Mouse (Mus musculus): ENCODE measurements at regions not wholly inside any gene's neighbourhood (a gene's known extent, or its start where the extent isn't known, plus 50 kb on each side); places are given as distances from the start of the nearest gene placed in this dataset.

GRCm38 (mm10) chr8:103808171-103808570 is 293.3 kb upstream of the Cdh5 start:
- Histone ChIP-seq H3K27ac (ENCODE audit: low read depth) (no peak overlapping the region; the same call in 1 of the 2 replicates), H3K4me2 (ENCODE audit: low read depth, low read length) (no peak overlapping the region), H3K9ac (replicated peaks; ENCODE audit: low read depth, low read length) (no peak overlapping the region), H3K36me3 (replicated peaks; ENCODE audit: control insufficient read depth, insufficient read depth, low read length) (no peaks in the 10 kb centered on the region), H3K27me3 (ENCODE audit: control insufficient read depth, insufficient read depth, low read length) (no peaks in the 10 kb centered on the region), H3K9me3 (replicated peaks; ENCODE audit: control insufficient read depth, low read length) (no peaks in the 10 kb centered on the region), H3K4me1 (ENCODE audit: control insufficient read depth, insufficient read depth) (no peaks in the 10 kb centered on the region), H3K4me3 (ENCODE audit: low read depth, low read length) (no peak overlapping the region)
- no peak for TF ChIP-seq CTCF (IDR thresholded peaks at IDR 0.05; ENCODE audit: low read depth)
- no peak for TF ChIP-seq EP300 (IDR thresholded peaks at IDR 0.05; ENCODE audit: low read depth)
- WGBS: 61% methylated on average over 5 of the region's 5 CpGs
- ATAC-seq (ENCODE audit: insufficient read depth, low read depth) (peak; percentile 51), DNase-seq (ENCODE audit: low spot score) (no peak)

- no peak overlapping the region for H3K4me3 ChIP-seq (ENCODE audit: low read depth, low read length)
- H3K4me1 ChIP-seq (ENCODE audit: control insufficient read depth, insufficient read depth): no peaks in the 10 kb centered on the region
- 62% methylated on average over 8 of the region's 8 CpGs for WGBS
- no peak overlapping the region; the same call in 1 of the 2 replicates for H3K27ac ChIP-seq (ENCODE audit: low read depth)
- peak; percentile 31 for DNase-seq (ENCODE audit: low spot score)
- no peaks in the 10 kb centered on the region for H3K36me3 ChIP-seq (replicated peaks; ENCODE audit: control insufficient read depth, insufficient read depth, low read length)
- H3K9ac ChIP-seq (replicated peaks; ENCODE audit: low read depth, low read length): no peak overlapping the region
- ATAC-seq (ENCODE audit: insufficient read depth, low read depth): peak; percentile 64
- TF ChIP-seq CTCF (IDR thresholded peaks at IDR 0.05; ENCODE audit: low read depth) (no peak), EP300 (IDR thresholded peaks at IDR 0.05; ENCODE audit: low read depth) (no peak)
- no peaks in the 10 kb centered on the region for H3K27me3 ChIP-seq (ENCODE audit: control insufficient read depth, insufficient read depth, low read length)
- H3K9me3 ChIP-seq (replicated peaks; ENCODE audit: control insufficient read depth, low read length): no peaks in the 10 kb centered on the region
- no peak overlapping the region for H3K4me2 ChIP-seq (ENCODE audit: low read depth, low read length)
These were observed 292.8 kb upstream of the Cdh5 start for GRCm38 (mm10) chr8:103808580-103808979.

GRCm38 (mm10) chr8:103809140-103809539 is 292.3 kb upstream of the Cdh5 start:
- Histone ChIP-seq H3K27ac (ENCODE audit: low read depth) (no peak overlapping the region), H3K9me3 (replicated peaks; ENCODE audit: control insufficient read depth, low read length) (no peaks in the 10 kb centered on the region), H3K4me3 (ENCODE audit: low read depth, low read length) (no peak overlapping the region), H3K27me3 (ENCODE audit: control insufficient read depth, insufficient read depth, low read length) (no peaks in the 10 kb centered on the region), H3K4me1 (ENCODE audit: control insufficient read depth, insufficient read depth) (no peaks in the 10 kb centered on the region), H3K36me3 (replicated peaks; ENCODE audit: control insufficient read depth, insufficient read depth, low read length) (no peaks in the 10 kb centered on the region), H3K9ac (replicated peaks; ENCODE audit: low read depth, low read length) (no peak overlapping the region), H3K4me2 (ENCODE audit: low read depth, low read length) (no peak overlapping the region)
- DNase-seq (ENCODE audit: low spot score) (no peak), ATAC-seq (ENCODE audit: insufficient read depth, low read depth) (no peak)
- TF ChIP-seq EP300 (IDR thresholded peaks at IDR 0.05; ENCODE audit: low read depth): no peak
- no peak for TF ChIP-seq CTCF (IDR thresholded peaks at IDR 0.05; ENCODE audit: low read depth)
- WGBS: 63% methylated on average over 7 of the region's 7 CpGs

- Histone ChIP-seq H3K27me3 (ENCODE audit: control insufficient read depth, insufficient read depth, low read length) (no peaks in the 10 kb centered on the region), H3K36me3 (replicated peaks; ENCODE audit: control insufficient read depth, insufficient read depth, low read length) (no peaks in the 10 kb centered on the region), H3K4me1 (ENCODE audit: control insufficient read depth, insufficient read depth) (no peaks in the 10 kb centered on the region), H3K9ac (replicated peaks; ENCODE audit: low read depth, low read length) (no peak overlapping the region), H3K4me3 (ENCODE audit: low read depth, low read length) (no peak overlapping the region), H3K9me3 (replicated peaks; ENCODE audit: control insufficient read depth, low read length) (no peaks in the 10 kb centered on the region), H3K4me2 (ENCODE audit: low read depth, low read length) (no peak overlapping the region), H3K27ac (ENCODE audit: low read depth) (no peak overlapping the region)
- 77% methylated on average over 10 of the region's 10 CpGs for WGBS
- ATAC-seq (ENCODE audit: insufficient read depth, low read depth) (no peak), DNase-seq (ENCODE audit: low spot score) (no peak)
- no peak for TF ChIP-seq CTCF (IDR thresholded peaks at IDR 0.05; ENCODE audit: low read depth)
- no peak for TF ChIP-seq EP300 (IDR thresholded peaks at IDR 0.05; ENCODE audit: low read depth)
These were observed 287.4 kb upstream of the Cdh5 start for GRCm38 (mm10) chr8:103813954-103814591.

- DNase-seq (ENCODE audit: low spot score): no peak
- H3K9me3 ChIP-seq (replicated peaks; ENCODE audit: control insufficient read depth, low read length): no peaks in the 10 kb centered on the region
- H3K36me3 ChIP-seq (replicated peaks; ENCODE audit: control insufficient read depth, insufficient read depth, low read length): no peaks in the 10 kb centered on the region
- no peak for ATAC-seq (ENCODE audit: insufficient read depth, low read depth)
- no peak overlapping the region for H3K27ac ChIP-seq (ENCODE audit: low read depth)
- TF ChIP-seq CTCF (IDR thresholded peaks at IDR 0.05; ENCODE audit: low read depth) (no peak), EP300 (IDR thresholded peaks at IDR 0.05; ENCODE audit: low read depth) (no peak)
- H3K27me3 ChIP-seq (ENCODE audit: control insufficient read depth, insufficient read depth, low read length): no peaks in the 10 kb centered on the region
- H3K4me1 ChIP-seq (ENCODE audit: control insufficient read depth, insufficient read depth): no peaks in the 10 kb centered on the region
- no peak overlapping the region for H3K4me2 ChIP-seq (ENCODE audit: low read depth, low read length)
- WGBS: 60% methylated on average over 15 of the region's 15 CpGs
- no peak overlapping the region for H3K4me3 ChIP-seq (ENCODE audit: low read depth, low read length)
- H3K9ac ChIP-seq (replicated peaks; ENCODE audit: low read depth, low read length): no peak overlapping the region
These were observed 285.1 kb upstream of the Cdh5 start for GRCm38 (mm10) chr8:103816101-103816894.
